Mouse (Mus musculus): ENCODE measurements around the gene Zfp146. TPM values are rescaled to one million over a fixed set of nuclear protein-coding genes. Genes with fewer than 3 reads are reported as not detected.

Zfp146 gene
- 33.9 TPM for polyA plus RNA-seq (2017; shearing (Covaris generic))

GRCm38 (mm10) chr7:30169583-30170282 lies at the start of gene Zfp146:
Gene Zfp146, minus strand, starts transcription at chr7:30169750.

GRCm38 (mm10) chr7:30198481-30198971 lies 29.0 kb upstream of the Zfp146 start, which contains the start of gene Capns1:
Gene Capns1, minus strand, starts transcription at chr7:30198811.

GRCm38 (mm10) chr7:30183879-30184289 lies 14.3 kb upstream of the Zfp146 start, which contains the start of gene Cox7a1:
Gene Cox7a1, plus strand, starts transcription at chr7:30184144.

GRCm38 (mm10) chr7:30121308-30122187 lies 48.0 kb downstream of the Zfp146 start, which contains the start of gene Zfp382:
Gene Zfp382, plus strand, starts transcription at chr7:30121942.

Other genes starting within 250 kb of the Zfp146 start
- 7.3 TPM for gene Zfp74, start 215.7 kb downstream of the Zfp146 start, polyA plus RNA-seq (2017; shearing (Covaris generic))
- gene Zfp568, start 185.8 kb downstream of the Zfp146 start, polyA plus RNA-seq (2017; shearing (Covaris generic)) = 6.3 TPM
- gene Zfp14, start 118.4 kb downstream of the Zfp146 start, polyA plus RNA-seq (2017; shearing (Covaris generic)) = 7.1 TPM
- gene Zfp82, start 96.8 kb downstream of the Zfp146 start, polyA plus RNA-seq (2017; shearing (Covaris generic)) = 13.1 TPM
- 2.0 TPM for gene Gm26920, start 79.3 kb downstream of the Zfp146 start, polyA plus RNA-seq (2017; shearing (Covaris generic))
- 14.8 TPM for gene Zfp566, start 79.2 kb downstream of the Zfp146 start, polyA plus RNA-seq (2017; shearing (Covaris generic))
- 95.2 TPM for gene Zfp260, start 75.0 kb downstream of the Zfp146 start, polyA plus RNA-seq (2017; shearing (Covaris generic))
- 15.8 TPM for gene Zfp382, start 47.8 kb downstream of the Zfp146 start, polyA plus RNA-seq (2017; shearing (Covaris generic))
- 1.5 TPM for gene Cox7a1, start 14.4 kb upstream of the Zfp146 start, polyA plus RNA-seq (2017; shearing (Covaris generic))
- gene Capns1, start 29.1 kb upstream of the Zfp146 start, polyA plus RNA-seq (2017; shearing (Covaris generic)) = 74.4 TPM
- gene Polr2i, start 62.2 kb upstream of the Zfp146 start, polyA plus RNA-seq (2017; shearing (Covaris generic)) = 69.2 TPM
- 134 TPM for gene Tbcb, start 62.5 kb upstream of the Zfp146 start, polyA plus RNA-seq (2017; shearing (Covaris generic))
- not detected for gene Ovol3, start 66.0 kb upstream of the Zfp146 start, polyA plus RNA-seq (2017; shearing (Covaris generic))
- gene Thap8, start 110.3 kb upstream of the Zfp146 start, polyA plus RNA-seq (2017; shearing (Covaris generic)) = 0.69 TPM
- gene Wdr62, start 110.7 kb upstream of the Zfp146 start, polyA plus RNA-seq (2017; shearing (Covaris generic)) = 5.3 TPM
- gene Clip3, start 122.0 kb upstream of the Zfp146 start, polyA plus RNA-seq (2017; shearing (Covaris generic)) = 4.2 TPM
- gene Alkbh6, start 139.0 kb upstream of the Zfp146 start, polyA plus RNA-seq (2017; shearing (Covaris generic)) = 157 TPM
- 13.5 TPM for gene Syne4, start 145.1 kb upstream of the Zfp146 start, polyA plus RNA-seq (2017; shearing (Covaris generic))
- not detected for gene E130208F15Rik, start 152.0 kb upstream of the Zfp146 start, polyA plus RNA-seq (2017; shearing (Covaris generic))
- gene Sdhaf1, start 154.1 kb upstream of the Zfp146 start, polyA plus RNA-seq (2017; shearing (Covaris generic)) = 7.4 TPM
- not detected for gene Lrfn3, start 193.0 kb upstream of the Zfp146 start, polyA plus RNA-seq (2017; shearing (Covaris generic))
- gene Tyrobp, start 244.0 kb upstream of the Zfp146 start, polyA plus RNA-seq (2017; shearing (Covaris generic)) = 7.0 TPM